In the genomic region with DNA sequence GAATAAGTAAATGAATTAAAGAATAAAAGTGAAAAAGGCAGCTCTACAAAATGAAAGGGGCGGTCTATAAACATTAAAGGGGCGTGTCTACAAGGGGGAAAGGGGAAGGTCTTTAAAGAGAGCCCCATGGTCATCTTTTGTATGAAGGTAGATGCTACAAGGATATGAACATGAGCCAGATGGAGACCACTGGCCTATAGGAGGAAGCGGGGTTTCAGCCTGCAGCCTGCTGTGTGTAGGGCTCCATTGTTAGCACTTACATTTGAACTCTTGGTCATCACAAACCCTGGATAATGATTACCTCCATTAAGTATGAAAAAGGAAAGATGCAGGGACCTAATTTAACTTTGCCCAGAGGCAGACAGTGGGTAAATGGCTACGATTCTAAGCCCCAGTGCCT, we compare ENCODE assay signal across 22 mouse cellular contexts.
DNase-seq lines count a peak whose midpoint lies in the region; ATAC-seq and TF ChIP-seq lines count a peak whose summit lies in the region.
"Had no signal": no experiment of that assay in that cellular context is flagged by ENCODE, and none has a peak within 500 bp of the region (broad histone marks: within the 10 kb centered on the region; RNA-seq: fewer than 3 reads in every experiment).

No protein-coding gene starts in this region.

- 0 out of 2 replicates have a peak, but pooled peaks cover 10% of the 10 kb centered on the region for H3K4me1 ChIP-seq in kidney, embryonic 14.5 days (ENCODE audit: control insufficient read depth, insufficient read depth, low read length)
- H3K4me1 ChIP-seq in kidney, adult 2 months (ENCODE audit: control insufficient read depth, insufficient read depth, low read length), result no peaks in the 10 kb centered on the region
- H3K4me1 ChIP-seq in kidney, embryonic 15.5 days, result peaks cover 13% of the 10 kb centered on the region; the same call in 1 of the 2 replicates
- peaks cover 9% of the 10 kb centered on the region; the same call in 1 of the 2 replicates for H3K4me1 ChIP-seq in kidney, embryonic 16.5 days (ENCODE audit: insufficient read depth, low read length)

- no peaks in the 10 kb centered on the region for H3K36me3 ChIP-seq in kidney, embryonic 14.5 days (ENCODE audit: control insufficient read depth, insufficient read depth, low read length)
- no peaks in the 10 kb centered on the region for H3K36me3 ChIP-seq in kidney, adult 2 months (ENCODE audit: control insufficient read depth, insufficient read depth, low read length)
- no peaks in the 10 kb centered on the region for H3K36me3 ChIP-seq in kidney, embryonic 15.5 days
- no peaks in the 10 kb centered on the region for H3K36me3 ChIP-seq in kidney, embryonic 16.5 days (ENCODE audit: insufficient read depth, low read length)
- H3K36me3 ChIP-seq: G1E had no signal

- ATAC-seq in kidney, embryonic 14.5 days (ENCODE audit: low FRiP score, low TSS enrichment), result peak; percentile 65; the same call in 1 of the 2 replicates
- ATAC-seq in kidney, embryonic 15.5 days (replicated peaks; ENCODE audit: low FRiP score), result peak; percentile 56; the same call in 1 of the 2 replicates
- 0 out of 2 replicates have a peak, but pooled peaks have one; percentile 39 for ATAC-seq in kidney, embryonic 16.5 days (ENCODE audit: low FRiP score, low TSS enrichment)
- ATAC-seq: activated CD4-positive, CD25-positive, alpha-beta regulatory T cell, adult 4 months; CD4-positive, CD25-positive, alpha-beta regulatory T cell, adult 4 months; Patski had no signal

- H3K4me3 ChIP-seq in kidney, embryonic 14.5 days (ENCODE audit: low read length), result no peak overlapping the region
- no peak overlapping the region for H3K4me3 ChIP-seq in kidney, adult 2 months (ENCODE audit: insufficient read depth, low read depth, low read length)
- H3K4me3 ChIP-seq in kidney, embryonic 15.5 days (replicated peaks), result no peak overlapping the region
- H3K4me3 ChIP-seq in kidney, embryonic 16.5 days (ENCODE audit: low read length), result no peak overlapping the region

- H3K4me2 ChIP-seq in kidney, embryonic 14.5 days (replicated peaks; ENCODE audit: low read depth, low read length), result no peak overlapping the region
- H3K4me2 ChIP-seq in kidney, embryonic 15.5 days, result no peak overlapping the region
- no peak overlapping the region for H3K4me2 ChIP-seq in kidney, embryonic 16.5 days (replicated peaks; ENCODE audit: low read depth, low read length)

- 74% methylated on average over 4 of the region's 4 CpGs for WGBS in kidney, embryonic 14.5 days
- 82% methylated on average over 4 of the region's 4 CpGs for WGBS in kidney, adult 2 months
- WGBS in kidney, embryonic 15.5 days, result 71% methylated on average over 4 of the region's 4 CpGs
- WGBS in kidney, embryonic 16.5 days, result 78% methylated on average over 4 of the region's 4 CpGs

- no peak overlapping the region for H3K27ac ChIP-seq in kidney, embryonic 14.5 days (ENCODE audit: low read depth, low read length)
- no peak overlapping the region for H3K27ac ChIP-seq in kidney, adult 2 months (ENCODE audit: insufficient read depth, low read depth, low read length)
- no peak overlapping the region for H3K27ac ChIP-seq in kidney, embryonic 15.5 days
- no peak overlapping the region for H3K27ac ChIP-seq in kidney, embryonic 16.5 days (ENCODE audit: low read length)

- TF ChIP-seq POLR2A in kidney, adult 2 months (IDR thresholded peaks at IDR 0.05; ENCODE audit: low read depth, low read length), result no peak

- H3K27me3 ChIP-seq in kidney, embryonic 14.5 days (ENCODE audit: control insufficient read depth, insufficient read depth, low read length), result no peaks in the 10 kb centered on the region
- no peaks in the 10 kb centered on the region for H3K27me3 ChIP-seq in kidney, adult 2 months (replicated peaks; ENCODE audit: control insufficient read depth, insufficient read depth, low read length)
- H3K27me3 ChIP-seq in kidney, embryonic 15.5 days, result no peaks in the 10 kb centered on the region
- no peaks in the 10 kb centered on the region for H3K27me3 ChIP-seq in kidney, embryonic 16.5 days (ENCODE audit: insufficient read depth, low read length)
- H3K27me3 ChIP-seq: CH12.LX, Patski had no signal

- H3K9me3 ChIP-seq in kidney, embryonic 14.5 days (ENCODE audit: control insufficient read depth, low read length), result no peaks in the 10 kb centered on the region; the same call in 1 of the 2 replicates
- H3K9me3 ChIP-seq in kidney, embryonic 15.5 days (replicated peaks), result peaks cover 9% of the 10 kb centered on the region; the same call in 1 of the 2 replicates
- peaks cover 6% of the 10 kb centered on the region; the same call in 1 of the 2 replicates for H3K9me3 ChIP-seq in kidney, embryonic 16.5 days (ENCODE audit: low read length)

- no peak overlapping the region for H3K9ac ChIP-seq in kidney, embryonic 14.5 days (ENCODE audit: low read depth, low read length)
- H3K9ac ChIP-seq in kidney, embryonic 15.5 days, result no peak overlapping the region
- H3K9ac ChIP-seq in kidney, embryonic 16.5 days (replicated peaks; ENCODE audit: low read length), result no peak overlapping the region

- peak; percentile 4 for DNase-seq in kidney, adult 9 months
- no peak for DNase-seq in kidney, postnatal 4 days
- DNase-seq in kidney, adult 2 months, result no peak
- DNase-seq in kidney, adult 18-20 months, result no peak
- DNase-seq in kidney, adult 11 months, result no peak
- DNase-seq: adrenal gland, adult 2 months; adrenal gland, adult 8-10 months; adrenal gland, postnatal 10 days; adrenal gland, postnatal 14 days; adrenal gland, postnatal 25 days; adrenal gland, postnatal 36 days; B cell, adult 2 months; cerebellum, adult 11 months; cerebellum, adult 11-12 months had no signal

- no peak for TF ChIP-seq CTCF in kidney, adult 2 months (conservative IDR thresholded peaks at IDR 0.05; ENCODE audit: insufficient read depth, insufficient read length, low read depth, low read length)
